Mouse (Mus musculus): ENCODE results near the gene Mrgprd. TPM values are rescaled to one million over a fixed set of nuclear protein-coding genes. Genes with fewer than 3 reads are reported as not detected.
A peak's percentile ranks its signal among the peaks of the same experiment; 100 is the strongest.

The Mrgprd gene
- polyA plus RNA-seq, 1 experiment: not detected

GRCm38 (mm10) chr7:145292726-145293125 is 21.9 kb upstream of the Mrgprd start:
- Histone ChIP-seq H3K4me3 (no peak overlapping the region), H3K4me2 (ENCODE audit: low read depth) (no peak overlapping the region), H3K79me2 (ENCODE audit: control insufficient read depth, insufficient read depth) (no peaks in the 10 kb centered on the region), H3K36me3 (ENCODE audit: control insufficient read depth, insufficient read depth) (no peaks in the 10 kb centered on the region), H3K27me3 (ENCODE audit: control insufficient read depth, insufficient read depth, insufficient read length) (no peaks in the 10 kb centered on the region), H3ac (ENCODE audit: control insufficient read depth, insufficient read length) (no peak overlapping the region)
- TF ChIP-seq SRF (IDR thresholded peaks at IDR 0.05; ENCODE audit: control insufficient read depth, insufficient read length, low read depth) (no peak), CEBPB (IDR thresholded peaks at IDR 0.05; ENCODE audit: insufficient read depth, poor library complexity, severe bottlenecking) (no peak), POLR2A (IDR thresholded peaks at IDR 0.05; ENCODE audit: insufficient read length, low read depth) (no peak), REST (IDR thresholded peaks at IDR 0.05; ENCODE audit: insufficient read depth, insufficient read length) (no peak), TCF3 (IDR thresholded peaks at IDR 0.05; ENCODE audit: insufficient read length, low read depth) (no peak), MAX (IDR thresholded peaks at IDR 0.05; ENCODE audit: low read depth) (no peak), MYOD1 (IDR thresholded peaks at IDR 0.05; ENCODE audit: control insufficient read depth in 1 of 3, insufficient read length in 2 of 3, low read depth in 2 of 3) (no peak), POLR2AphosphoS2 (IDR thresholded peaks at IDR 0.05; ENCODE audit: insufficient read length, low read depth) (no peak), E2F4 (IDR thresholded peaks at IDR 0.05; ENCODE audit: insufficient read depth) (no peak), TCF12 (IDR thresholded peaks at IDR 0.05; ENCODE audit: insufficient read depth, poor library complexity, severe bottlenecking) (no peak), USF1 (IDR thresholded peaks at IDR 0.05; ENCODE audit: low read depth) (no peak), MYOG (IDR thresholded peaks at IDR 0.05; ENCODE audit: control insufficient read depth in 1 of 3, insufficient read depth in 1 of 3, insufficient read length in 2 of 3, low read depth in 2 of 3) (no peak)

DNA sequence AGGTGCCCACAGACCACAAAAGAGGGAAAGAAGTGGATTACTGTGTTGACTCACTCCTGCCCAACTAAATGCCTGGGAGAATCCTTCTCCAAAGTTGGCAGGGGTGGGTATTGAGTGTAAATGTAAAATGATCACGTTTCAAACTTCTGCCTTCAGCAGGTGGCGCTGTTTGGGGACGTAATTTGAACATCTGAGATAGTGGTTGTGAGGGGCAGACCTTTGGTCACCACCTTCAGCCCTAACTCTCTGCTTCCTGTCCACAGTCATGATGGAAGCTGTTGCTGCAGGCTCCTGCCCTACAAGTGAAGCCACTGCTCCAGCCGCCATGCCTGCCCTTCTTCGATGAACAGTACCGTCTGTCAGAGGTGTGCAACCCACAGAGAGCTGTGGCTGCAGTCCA is 20.8 kb upstream of the Mrgprd start:
- Histone ChIP-seq H3K4me3 (no peak overlapping the region), H3K79me2 (ENCODE audit: control insufficient read depth, insufficient read depth) (no peaks in the 10 kb centered on the region)

DNA sequence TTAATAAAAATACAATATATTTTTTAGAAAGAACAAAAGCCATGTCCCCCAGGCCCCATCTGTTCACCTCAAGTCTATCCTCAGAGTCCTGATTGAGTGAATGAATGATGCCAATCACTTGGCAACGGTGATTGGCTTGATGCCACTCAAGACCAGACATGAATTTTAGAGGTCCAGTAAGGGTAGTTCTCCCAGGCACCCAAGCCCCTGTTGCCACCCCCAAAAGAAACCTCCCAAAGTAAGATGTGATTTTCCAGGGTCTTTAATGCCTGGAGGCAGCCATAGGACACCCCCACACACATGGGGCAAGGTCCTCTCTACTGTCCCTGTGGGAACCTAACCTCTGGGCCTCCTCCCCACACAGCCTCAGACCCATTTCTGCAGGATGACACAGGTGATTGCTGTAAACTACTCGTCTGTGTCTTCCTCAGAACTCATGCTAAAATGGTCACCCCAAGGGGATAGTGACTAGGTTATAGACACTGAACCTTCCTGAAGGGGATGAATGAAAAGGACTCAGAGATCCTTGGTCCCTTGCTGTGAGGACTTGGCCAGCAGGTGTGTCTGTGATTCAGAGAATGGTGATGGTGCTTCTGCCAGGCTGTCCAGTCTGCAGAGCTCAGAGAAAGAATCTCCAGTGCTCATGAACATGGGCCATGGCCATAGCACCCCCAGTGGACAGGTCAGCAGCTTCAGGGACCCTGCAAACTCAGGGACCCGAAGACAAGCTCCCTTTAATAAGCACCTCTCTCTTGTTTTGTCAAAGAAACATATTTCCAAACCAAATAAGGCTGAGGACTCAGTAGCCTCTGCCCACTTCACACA is 15.8 kb upstream of the Mrgprd start:
- no peaks in the 10 kb centered on the region for H3K27me3 ChIP-seq (ENCODE audit: control insufficient read depth, insufficient read depth, insufficient read length)
- no peak overlapping the region for H3K4me3 ChIP-seq
- H3K36me3 ChIP-seq (ENCODE audit: control insufficient read depth, insufficient read depth): no peaks in the 10 kb centered on the region
- TF ChIP-seq POLR2AphosphoS2 (IDR thresholded peaks at IDR 0.05; ENCODE audit: insufficient read length, low read depth): no peak
- TF ChIP-seq USF1 (IDR thresholded peaks at IDR 0.05; ENCODE audit: low read depth): no peak
- TF ChIP-seq REST (IDR thresholded peaks at IDR 0.05; ENCODE audit: insufficient read depth, insufficient read length): no peak
- no peak for TF ChIP-seq MAX (IDR thresholded peaks at IDR 0.05; ENCODE audit: low read depth)
- TF ChIP-seq CEBPB (IDR thresholded peaks at IDR 0.05; ENCODE audit: insufficient read depth, poor library complexity, severe bottlenecking): no peak
- TF ChIP-seq MYOD1 (IDR thresholded peaks at IDR 0.05; ENCODE audit: control insufficient read depth in 1 of 3, insufficient read length in 2 of 3, low read depth in 2 of 3): no peak
- no peak for TF ChIP-seq MYOG (IDR thresholded peaks at IDR 0.05; ENCODE audit: control insufficient read depth in 1 of 3, insufficient read depth in 1 of 3, insufficient read length in 2 of 3, low read depth in 2 of 3)
- no peak for TF ChIP-seq POLR2A (IDR thresholded peaks at IDR 0.05; ENCODE audit: insufficient read length, low read depth)
- TF ChIP-seq TCF12 (IDR thresholded peaks at IDR 0.05; ENCODE audit: insufficient read depth, poor library complexity, severe bottlenecking): no peak
- TF ChIP-seq TCF3 (IDR thresholded peaks at IDR 0.05; ENCODE audit: insufficient read length, low read depth): no peak
- no peak for TF ChIP-seq SRF (IDR thresholded peaks at IDR 0.05; ENCODE audit: control insufficient read depth, insufficient read length, low read depth)
- TF ChIP-seq E2F4 (IDR thresholded peaks at IDR 0.05; ENCODE audit: insufficient read depth): no peak
- H3ac ChIP-seq (ENCODE audit: control insufficient read depth, insufficient read length): no peak overlapping the region
- H3K4me2 ChIP-seq (ENCODE audit: low read depth): peak overlapping the region; percentile 27
- no peaks in the 10 kb centered on the region for H3K79me2 ChIP-seq (ENCODE audit: control insufficient read depth, insufficient read depth)

More for the DNA sequence above, 20.8 kb upstream of the Mrgprd start:
- TF ChIP-seq MYOD1 (IDR thresholded peaks at IDR 0.05; ENCODE audit: control insufficient read depth in 1 of 3, insufficient read length in 2 of 3, low read depth in 2 of 3): no peak
- no peak for TF ChIP-seq E2F4 (IDR thresholded peaks at IDR 0.05; ENCODE audit: insufficient read depth)
- TF ChIP-seq USF1 (IDR thresholded peaks at IDR 0.05; ENCODE audit: low read depth): no peak
- TF ChIP-seq MAX (IDR thresholded peaks at IDR 0.05; ENCODE audit: low read depth): no peak
- TF ChIP-seq TCF12 (IDR thresholded peaks at IDR 0.05; ENCODE audit: insufficient read depth, poor library complexity, severe bottlenecking): no peak
- no peak for TF ChIP-seq POLR2A (IDR thresholded peaks at IDR 0.05; ENCODE audit: insufficient read length, low read depth)
- TF ChIP-seq REST (IDR thresholded peaks at IDR 0.05; ENCODE audit: insufficient read depth, insufficient read length): no peak
- TF ChIP-seq POLR2AphosphoS2 (IDR thresholded peaks at IDR 0.05; ENCODE audit: insufficient read length, low read depth): no peak
- TF ChIP-seq CEBPB (IDR thresholded peaks at IDR 0.05; ENCODE audit: insufficient read depth, poor library complexity, severe bottlenecking): no peak
- no peak for TF ChIP-seq MYOG (IDR thresholded peaks at IDR 0.05; ENCODE audit: control insufficient read depth in 1 of 3, insufficient read depth in 1 of 3, insufficient read length in 2 of 3, low read depth in 2 of 3)
- TF ChIP-seq SRF (IDR thresholded peaks at IDR 0.05; ENCODE audit: control insufficient read depth, insufficient read length, low read depth): no peak
- no peak for TF ChIP-seq TCF3 (IDR thresholded peaks at IDR 0.05; ENCODE audit: insufficient read length, low read depth)
- Histone ChIP-seq H3K4me2 (ENCODE audit: low read depth) (no peak overlapping the region), H3ac (ENCODE audit: control insufficient read depth, insufficient read length) (no peak overlapping the region), H3K27me3 (ENCODE audit: control insufficient read depth, insufficient read depth, insufficient read length) (no peaks in the 10 kb centered on the region), H3K36me3 (ENCODE audit: control insufficient read depth, insufficient read depth) (no peaks in the 10 kb centered on the region)

DNA sequence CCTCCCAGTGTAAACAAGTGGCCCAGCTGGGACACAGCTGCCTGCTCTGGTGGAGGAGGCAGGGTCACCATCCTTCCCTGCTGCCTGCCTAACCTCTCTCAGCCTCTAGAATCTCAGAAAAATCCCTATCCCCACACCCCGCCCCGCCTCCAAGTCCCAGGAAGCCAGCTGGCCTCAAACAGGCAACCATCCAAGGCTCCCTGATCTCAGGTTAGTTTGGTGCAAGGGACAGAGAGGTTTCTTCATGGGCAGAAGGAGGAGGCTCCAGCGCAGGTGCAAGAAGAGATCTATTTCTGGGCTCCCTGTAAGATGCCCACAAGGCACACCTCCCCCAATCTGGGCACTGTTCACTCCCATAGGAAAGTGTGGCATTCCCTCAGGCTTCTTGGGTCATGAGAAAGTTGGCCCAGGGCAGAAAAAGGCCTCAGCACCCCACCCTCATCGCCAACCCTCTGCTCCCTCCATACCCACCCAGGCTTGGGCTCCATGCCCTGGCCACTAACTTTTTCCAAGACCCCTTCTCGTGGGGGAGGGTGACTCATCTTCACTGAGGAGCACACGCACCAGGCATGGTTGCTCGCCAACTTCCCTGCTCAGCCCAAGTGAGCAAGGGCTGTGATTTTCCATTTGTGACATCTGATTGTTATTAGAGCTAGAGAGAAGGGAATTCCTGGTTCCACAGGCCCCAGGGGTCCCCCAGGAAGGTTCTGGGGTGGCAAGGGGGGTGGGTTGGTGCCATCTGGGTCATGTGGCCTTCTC is 14.9 kb upstream of the Mrgprd start:
- no peak overlapping the region for H3ac ChIP-seq (ENCODE audit: control insufficient read depth, insufficient read length)
- no peaks in the 10 kb centered on the region for H3K27me3 ChIP-seq (ENCODE audit: control insufficient read depth, insufficient read depth, insufficient read length)
- no peaks in the 10 kb centered on the region for H3K79me2 ChIP-seq (ENCODE audit: control insufficient read depth, insufficient read depth)
- no peak for TF ChIP-seq REST (IDR thresholded peaks at IDR 0.05; ENCODE audit: insufficient read depth, insufficient read length)
- peak in 1 of 3 experiments; percentile 62 for TF ChIP-seq MYOD1 (IDR thresholded peaks at IDR 0.05; ENCODE audit: control insufficient read depth in 1 of 3, insufficient read length in 2 of 3, low read depth in 2 of 3)
- TF ChIP-seq USF1 (IDR thresholded peaks at IDR 0.05; ENCODE audit: low read depth): no peak
- no peak for TF ChIP-seq MAX (IDR thresholded peaks at IDR 0.05; ENCODE audit: low read depth)
- peak in 2 of 3 experiments; percentile 11 to 57 for TF ChIP-seq MYOG (IDR thresholded peaks at IDR 0.05; ENCODE audit: control insufficient read depth in 1 of 3, insufficient read depth in 1 of 3, insufficient read length in 2 of 3, low read depth in 2 of 3)
- no peak for TF ChIP-seq CEBPB (IDR thresholded peaks at IDR 0.05; ENCODE audit: insufficient read depth, poor library complexity, severe bottlenecking)
- H3K36me3 ChIP-seq (ENCODE audit: control insufficient read depth, insufficient read depth): no peaks in the 10 kb centered on the region
- no peak overlapping the region for H3K4me3 ChIP-seq
- peak overlapping the region; percentile 62 for H3K4me2 ChIP-seq (ENCODE audit: low read depth)

Measured in myocyte (in vitro differentiated cells).